Mouse (Mus musculus): Measurements from ENCODE around the gene Gamt. TPM values are rescaled to one million over a fixed set of nuclear protein-coding genes. Genes with fewer than 3 reads are reported as not detected.
"Not testable (repeated sequence)": the region's sequence is repeated elsewhere in the genome, so short reads cannot be mapped to it uniquely, and the experiment has no call there.

Gene Gamt
- polyA plus RNA-seq, 1 experiment from 2014 or later = 115 TPM

- Histone ChIP-seq H3K4me3 (replicated peaks; ENCODE audit: low read length) (peak overlapping the region; percentile 88), H3K4me1 (ENCODE audit: control insufficient read depth, insufficient read depth, low read length) (peaks cover 19% of the 10 kb centered on the region), H3K4me2 (ENCODE audit: low read depth, low read length) (peak overlapping the region; percentile 90)
- not testable (repeated sequence) for H3K27ac ChIP-seq (ENCODE audit: low read length); H3K36me3 ChIP-seq (ENCODE audit: control insufficient read depth, insufficient read depth, low read length); H3K9me3 ChIP-seq (replicated peaks; ENCODE audit: control insufficient read depth, low read length); H3K27me3 ChIP-seq (ENCODE audit: control insufficient read depth, insufficient read depth, low read length); ATAC-seq (ENCODE audit: insufficient read depth, low FRiP score); H3K9ac ChIP-seq (ENCODE audit: low read length)
- WGBS = 28% methylated on average over 3 of the region's 3 CpGs
Observed at GRCm38 (mm10) chr10:80248437-80248836, 12.4 kb downstream of the Gamt start.

GRCm38 (mm10) chr10:80247849-80248248 lies 13.0 kb downstream of the Gamt start:
- WGBS = 54% methylated on average over 6 of the region's 6 CpGs
- Histone ChIP-seq H3K27me3 (ENCODE audit: control insufficient read depth, insufficient read depth, low read length) (no peaks in the 10 kb centered on the region), H3K4me3 (replicated peaks; ENCODE audit: low read length) (no peak overlapping the region), H3K4me2 (ENCODE audit: low read depth, low read length) (no peak overlapping the region), H3K36me3 (ENCODE audit: control insufficient read depth, insufficient read depth, low read length) (peaks cover 10% of the 10 kb centered on the region; the same call in 1 of the 2 replicates), H3K27ac (ENCODE audit: low read length) (no peak overlapping the region), H3K4me1 (ENCODE audit: control insufficient read depth, insufficient read depth, low read length) (peaks cover 19% of the 10 kb centered on the region), H3K9me3 (replicated peaks; ENCODE audit: control insufficient read depth, low read length) (no peaks in the 10 kb centered on the region), H3K9ac (ENCODE audit: low read length) (no peak overlapping the region; the same call in 1 of the 2 replicates)
- no peak for ATAC-seq (ENCODE audit: insufficient read depth, low FRiP score)

- 3% methylated on average over 4 of the region's 4 CpGs for WGBS
- Histone ChIP-seq H3K4me1 (ENCODE audit: control insufficient read depth, insufficient read depth, low read length) (peaks cover 15% of the 10 kb centered on the region), H3K4me2 (ENCODE audit: low read depth, low read length) (no peak overlapping the region), H3K36me3 (ENCODE audit: control insufficient read depth, insufficient read depth, low read length) (peaks cover 29% of the 10 kb centered on the region), H3K27ac (ENCODE audit: low read length) (peak overlapping the region; percentile 14; the same call in 1 of the 2 replicates), H3K4me3 (replicated peaks; ENCODE audit: low read length) (no peak overlapping the region), H3K9me3 (replicated peaks; ENCODE audit: control insufficient read depth, low read length) (no peaks in the 10 kb centered on the region), H3K9ac (ENCODE audit: low read length) (peak overlapping the region; percentile 36), H3K27me3 (ENCODE audit: control insufficient read depth, insufficient read depth, low read length) (no peaks in the 10 kb centered on the region)
- no peak for ATAC-seq (ENCODE audit: insufficient read depth, low FRiP score)
Observed at GRCm38 (mm10) chr10:80245600-80245999, 15.2 kb downstream of the Gamt start.

GRCm38 (mm10) chr10:80244791-80245399 lies 15.9 kb downstream of the Gamt start:
- no peaks in the 10 kb centered on the region for H3K9me3 ChIP-seq (replicated peaks; ENCODE audit: control insufficient read depth, low read length)
- 33% methylated on average over 5 of the region's 5 CpGs for WGBS
- no peak overlapping the region for H3K4me2 ChIP-seq (ENCODE audit: low read depth, low read length)
- H3K9ac ChIP-seq (ENCODE audit: low read length) = peak overlapping the region; percentile 36
- H3K27me3 ChIP-seq (ENCODE audit: control insufficient read depth, insufficient read depth, low read length) = no peaks in the 10 kb centered on the region
- no peak overlapping the region for H3K4me3 ChIP-seq (replicated peaks; ENCODE audit: low read length)
- peaks cover 33% of the 10 kb centered on the region for H3K36me3 ChIP-seq (ENCODE audit: control insufficient read depth, insufficient read depth, low read length)
- peaks cover 8% of the 10 kb centered on the region for H3K4me1 ChIP-seq (ENCODE audit: control insufficient read depth, insufficient read depth, low read length)
- H3K27ac ChIP-seq (ENCODE audit: low read length) = no peak overlapping the region
- ATAC-seq (ENCODE audit: insufficient read depth, low FRiP score) = no peak

GRCm38 (mm10) chr10:80242607-80243006 lies 18.2 kb downstream of the Gamt start:
- H3K27me3 ChIP-seq (ENCODE audit: control insufficient read depth, insufficient read depth, low read length) = no peaks in the 10 kb centered on the region
- H3K4me2 ChIP-seq (ENCODE audit: low read depth, low read length) = no peak overlapping the region
- H3K9ac ChIP-seq (ENCODE audit: low read length) = no peak overlapping the region
- H3K4me1 ChIP-seq (ENCODE audit: control insufficient read depth, insufficient read depth, low read length) = peaks cover 3% of the 10 kb centered on the region; the same call in 1 of the 2 replicates
- WGBS = 91% methylated on average over 3 of the region's 3 CpGs
- no peak overlapping the region for H3K27ac ChIP-seq (ENCODE audit: low read length)
- no peaks in the 10 kb centered on the region for H3K9me3 ChIP-seq (replicated peaks; ENCODE audit: control insufficient read depth, low read length)
- no peak overlapping the region for H3K4me3 ChIP-seq (replicated peaks; ENCODE audit: low read length)
- peaks cover 34% of the 10 kb centered on the region for H3K36me3 ChIP-seq (ENCODE audit: control insufficient read depth, insufficient read depth, low read length)
- ATAC-seq (ENCODE audit: insufficient read depth, low FRiP score) = no peak

GRCm38 (mm10) chr10:80242088-80242487 lies 18.7 kb downstream of the Gamt start:
- Histone ChIP-seq H3K9me3 (replicated peaks; ENCODE audit: control insufficient read depth, low read length) (no peaks in the 10 kb centered on the region), H3K4me3 (replicated peaks; ENCODE audit: low read length) (no peak overlapping the region), H3K4me2 (ENCODE audit: low read depth, low read length) (no peak overlapping the region), H3K4me1 (ENCODE audit: control insufficient read depth, insufficient read depth, low read length) (peaks cover 3% of the 10 kb centered on the region; the same call in 1 of the 2 replicates), H3K36me3 (ENCODE audit: control insufficient read depth, insufficient read depth, low read length) (peaks cover 34% of the 10 kb centered on the region), H3K27me3 (ENCODE audit: control insufficient read depth, insufficient read depth, low read length) (no peaks in the 10 kb centered on the region), H3K9ac (ENCODE audit: low read length) (no peak overlapping the region), H3K27ac (ENCODE audit: low read length) (no peak overlapping the region)
- no peak for ATAC-seq (ENCODE audit: insufficient read depth, low FRiP score)
- 60% methylated on average over 9 of the region's 9 CpGs for WGBS

- Histone ChIP-seq H3K27me3 (ENCODE audit: control insufficient read depth, insufficient read depth, low read length) (no peaks in the 10 kb centered on the region), H3K4me3 (replicated peaks; ENCODE audit: low read length) (no peak overlapping the region), H3K9me3 (replicated peaks; ENCODE audit: control insufficient read depth, low read length) (no peaks in the 10 kb centered on the region), H3K4me1 (ENCODE audit: control insufficient read depth, insufficient read depth, low read length) (no peaks in the 10 kb centered on the region), H3K36me3 (ENCODE audit: control insufficient read depth, insufficient read depth, low read length) (peaks cover 41% of the 10 kb centered on the region), H3K9ac (ENCODE audit: low read length) (no peak overlapping the region), H3K4me2 (ENCODE audit: low read depth, low read length) (no peak overlapping the region), H3K27ac (ENCODE audit: low read length) (no peak overlapping the region)
- 88% methylated on average over 6 of the region's 6 CpGs for WGBS
- no peak for ATAC-seq (ENCODE audit: insufficient read depth, low FRiP score)
Observed at GRCm38 (mm10) chr10:80239791-80240190, 21.0 kb downstream of the Gamt start.

DNA sequence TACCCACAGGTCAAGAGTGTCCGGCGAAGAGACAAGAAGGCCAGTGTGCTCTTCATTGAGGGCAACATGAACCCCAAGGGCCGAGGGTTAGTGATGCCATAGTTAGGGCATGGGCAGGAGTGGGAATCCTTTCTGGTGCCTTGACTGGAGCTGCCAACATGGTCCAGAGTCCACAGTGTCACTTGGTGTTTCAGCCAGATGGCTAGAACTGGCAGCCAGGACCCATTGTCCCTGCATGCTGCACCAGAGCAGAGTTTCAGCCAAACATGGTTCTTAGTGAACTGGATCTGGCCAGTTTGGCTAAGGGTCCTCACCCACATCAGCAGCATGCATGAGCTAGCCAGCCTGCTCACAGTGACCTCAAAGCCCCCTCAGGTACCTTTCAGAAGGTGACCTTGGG lies 22.5 kb downstream of the Gamt start:
- no peak for ATAC-seq (ENCODE audit: insufficient read depth, low FRiP score)
- Histone ChIP-seq H3K9ac (ENCODE audit: low read length) (no peak overlapping the region), H3K4me1 (ENCODE audit: control insufficient read depth, insufficient read depth, low read length) (no peaks in the 10 kb centered on the region), H3K27ac (ENCODE audit: low read length) (no peak overlapping the region), H3K4me2 (ENCODE audit: low read depth, low read length) (no peak overlapping the region), H3K4me3 (replicated peaks; ENCODE audit: low read length) (no peak overlapping the region), H3K36me3 (ENCODE audit: control insufficient read depth, insufficient read depth, low read length) (peaks cover 38% of the 10 kb centered on the region), H3K9me3 (replicated peaks; ENCODE audit: control insufficient read depth, low read length) (no peaks in the 10 kb centered on the region), H3K27me3 (ENCODE audit: control insufficient read depth, insufficient read depth, low read length) (no peaks in the 10 kb centered on the region)
- 96% methylated on average over 3 of the region's 3 CpGs for WGBS

GRCm38 (mm10) chr10:80237020-80237419 lies 23.8 kb downstream of the Gamt start:
- ATAC-seq (ENCODE audit: insufficient read depth, low FRiP score) = no peak
- Histone ChIP-seq H3K27ac (ENCODE audit: low read length) (no peak overlapping the region), H3K27me3 (ENCODE audit: control insufficient read depth, insufficient read depth, low read length) (no peaks in the 10 kb centered on the region), H3K4me3 (replicated peaks; ENCODE audit: low read length) (no peak overlapping the region), H3K4me1 (ENCODE audit: control insufficient read depth, insufficient read depth, low read length) (peaks cover 7% of the 10 kb centered on the region; the same call in 1 of the 2 replicates), H3K4me2 (ENCODE audit: low read depth, low read length) (no peak overlapping the region), H3K36me3 (ENCODE audit: control insufficient read depth, insufficient read depth, low read length) (peaks cover 34% of the 10 kb centered on the region), H3K9ac (ENCODE audit: low read length) (no peak overlapping the region), H3K9me3 (replicated peaks; ENCODE audit: control insufficient read depth, low read length) (no peaks in the 10 kb centered on the region)
- 95% methylated on average over 4 of the region's 4 CpGs for WGBS

All from stomach, embryonic 16.5 days (tissue).